Comparison of ENCODE assay signal across 12 mouse cellular contexts in genomic region chr16:37280206-37280605, GRCm38 (mm10).
"Had no signal": no experiment of that assay in that cellular context is flagged by ENCODE, and none has a peak within 500 bp of the region (broad histone marks: within the 10 kb centered on the region; RNA-seq: fewer than 3 reads in every experiment).

No protein-coding gene starts in this region.

- DNase-seq: retina, postnatal 1 day; right cerebral cortex, adult 18-20 months; right cerebral cortex, postnatal 14 days; right cerebral cortex, postnatal 25 days; right cerebral cortex, postnatal 4 days; spleen, adult 18-20 months; thymus, adult 18-20 months; thymus, adult 2 months; thymus, postnatal 14 days; thymus, postnatal 25 days; thymus, postnatal 36 days; thymus, postnatal 4 days had no signal
